Mouse (Mus musculus) adrenal gland, adult 18-20 months (tissue): ENCODE measurements around the gene Med10. TPM values are rescaled to one million over a fixed set of nuclear protein-coding genes. Genes with fewer than 3 reads are reported as not detected.

Source experiments
- DNase-seq, 2 experiments: peaks; one replicate each; pipeline ENCODE4 v3.0.0; 2021 to 2022; ENCODE audit warnings: low spot score in 2 of 2
- long read RNA-seq, 2 experiments: library from polyadenylated mRNA; stranded (forward); transcript quantifications; one replicate each; pipeline ENCODE4 v2.0.0; 2021
- total RNA-seq, 2 experiments: library from RNA; stranded (reverse); gene quantifications; 1 replicate in 1 of 2; 2 replicates in 1 of 2; pipeline ENCODE4 v1.2.3; 2021

Gene Med10
- total RNA-seq: 10 to 100 TPM; 45.4 to 56.2 TPM
- long read RNA-seq, experiment 1, transcript Med10-201 (4 exons, 913 nt): major isoform, 8 of 10 reads
- long read RNA-seq, experiment 1, partial matches to known transcripts: 0 of 10 reads
- long read RNA-seq, experiment 1, other reads (novel, unspliced or antisense): 0 of 10 reads
- long read RNA-seq, experiment 2, transcript Med10-201 (4 exons, 913 nt): major isoform, 59 of 62 reads
- long read RNA-seq, experiment 2, partial matches to known transcripts: 0 of 62 reads
- long read RNA-seq, experiment 2, other reads (novel, unspliced or antisense): 1 of 62 reads

GRCm38 (mm10) chr13:69802095-69802494 lies at the start of gene Med10:
Gene Med10 (plus strand): TSS chr13:69802395.
- DNase-seq: no peak

GRCm38 (mm10) chr13:69752875-69753274 lies 49.3 kb upstream of the Med10 start:
- no peak for DNase-seq

- no peak for DNase-seq
Measured at GRCm38 (mm10) chr13:69758979-69759378, 43.2 kb upstream of the Med10 start.

- no peak for DNase-seq
Measured at GRCm38 (mm10) chr13:69761393-69761792, 40.8 kb upstream of the Med10 start.

GRCm38 (mm10) chr13:69764646-69765045 lies 37.5 kb upstream of the Med10 start:
- no peak for DNase-seq

- DNase-seq: no peak
Measured at GRCm38 (mm10) chr13:69768152-69768551, 34.0 kb upstream of the Med10 start.

GRCm38 (mm10) chr13:69770538-69771456 lies 31.4 kb upstream of the Med10 start:
- DNase-seq: no peak

GRCm38 (mm10) chr13:69772358-69772757 lies 29.8 kb upstream of the Med10 start:
- DNase-seq: no peak

- DNase-seq: no peak
Measured at GRCm38 (mm10) chr13:69778221-69778620, 24.0 kb upstream of the Med10 start.

GRCm38 (mm10) chr13:69788704-69789103 lies 13.5 kb upstream of the Med10 start:
- DNase-seq: no peak

GRCm38 (mm10) chr13:69791814-69792213 lies 10.4 kb upstream of the Med10 start:
- no peak for DNase-seq

GRCm38 (mm10) chr13:69792541-69793009 lies 9.6 kb upstream of the Med10 start:
- peak in 1 of 2 experiments; percentile 4 for DNase-seq

GRCm38 (mm10) chr13:69794808-69795207 lies 7.4 kb upstream of the Med10 start:
- DNase-seq: no peak

- DNase-seq: peak; percentile 81 to 86
Measured at GRCm38 (mm10) chr13:69809681-69810611, 7.8 kb downstream of the Med10 start.

- DNase-seq: no peak
Measured at GRCm38 (mm10) chr13:69810936-69811680, 8.9 kb downstream of the Med10 start.

GRCm38 (mm10) chr13:69813870-69814269 lies 11.7 kb downstream of the Med10 start:
- DNase-seq: no peak

GRCm38 (mm10) chr13:69818306-69818705 lies 16.1 kb downstream of the Med10 start:
- DNase-seq: no peak

GRCm38 (mm10) chr13:69821169-69821822 lies 19.1 kb downstream of the Med10 start:
- DNase-seq: no peak

GRCm38 (mm10) chr13:69823920-69824637 lies 21.9 kb downstream of the Med10 start:
- DNase-seq: no peak
